Mouse (Mus musculus): Measurements from ENCODE around the gene Sec11a.
"Not testable (repeated sequence)": the region's sequence is repeated elsewhere in the genome, so short reads cannot be mapped to it uniquely, and the experiment has no call there.

The Sec11a gene

DNA sequence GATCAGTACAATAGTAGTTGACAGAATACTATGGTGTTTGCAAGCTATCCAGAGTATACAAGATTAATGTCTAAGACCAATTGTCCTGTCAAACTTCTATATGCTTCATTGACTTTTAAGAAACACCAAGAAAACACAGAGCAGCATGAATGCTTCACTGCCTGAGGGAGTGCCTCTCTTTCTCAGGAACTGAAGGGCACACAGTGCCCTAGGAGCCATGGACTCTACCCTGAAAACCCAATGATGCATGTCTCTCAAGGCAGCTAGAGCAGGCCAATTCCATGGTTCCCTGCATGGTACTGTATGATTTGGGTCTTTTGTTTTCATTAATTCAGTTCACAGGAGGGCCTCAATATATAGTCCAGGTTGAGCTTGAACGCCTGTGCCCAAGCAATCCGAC, 6.7 kb upstream of the Sec11a start:
- no peak for DNase-seq

DNA sequence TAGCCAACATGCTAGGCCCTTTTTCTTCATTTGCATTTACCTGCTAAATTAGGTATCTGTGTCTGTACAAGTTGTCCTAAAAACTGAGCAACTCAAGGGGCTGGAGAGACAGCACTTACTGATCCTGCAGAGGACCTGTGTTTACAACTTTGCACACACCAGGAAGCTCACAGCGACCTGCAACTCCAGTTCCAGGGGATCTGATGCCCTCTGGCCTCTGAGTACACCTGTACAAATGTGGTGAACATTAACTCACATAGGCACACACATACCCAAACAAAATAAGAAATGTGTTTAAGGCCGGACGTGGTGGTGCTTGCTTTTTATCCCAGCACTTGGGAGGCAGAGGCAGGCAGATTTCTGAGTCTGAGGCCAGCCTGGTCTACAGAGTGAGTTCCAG, 4.6 kb upstream of the Sec11a start:
- no peak for DNase-seq

DNA sequence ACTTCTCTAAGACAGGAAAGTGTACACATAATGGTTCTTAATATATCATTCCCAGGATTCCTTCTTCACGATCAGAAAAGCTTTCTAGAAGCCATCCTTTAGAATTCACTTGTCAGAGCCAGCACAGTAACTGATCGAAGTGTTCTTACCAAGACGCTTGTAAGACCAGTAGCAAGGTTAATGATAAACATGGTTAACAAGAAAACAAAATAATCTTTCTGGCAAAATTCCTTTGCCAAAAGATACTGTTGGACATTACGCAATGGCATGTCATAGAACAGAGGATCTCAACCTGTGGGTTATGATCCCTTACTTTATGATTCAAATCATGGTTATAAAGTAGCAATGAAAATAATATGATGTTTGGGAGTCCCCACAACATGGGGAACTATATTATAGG, 3.9 kb upstream of the Sec11a start:
- no peak for DNase-seq

DNA sequence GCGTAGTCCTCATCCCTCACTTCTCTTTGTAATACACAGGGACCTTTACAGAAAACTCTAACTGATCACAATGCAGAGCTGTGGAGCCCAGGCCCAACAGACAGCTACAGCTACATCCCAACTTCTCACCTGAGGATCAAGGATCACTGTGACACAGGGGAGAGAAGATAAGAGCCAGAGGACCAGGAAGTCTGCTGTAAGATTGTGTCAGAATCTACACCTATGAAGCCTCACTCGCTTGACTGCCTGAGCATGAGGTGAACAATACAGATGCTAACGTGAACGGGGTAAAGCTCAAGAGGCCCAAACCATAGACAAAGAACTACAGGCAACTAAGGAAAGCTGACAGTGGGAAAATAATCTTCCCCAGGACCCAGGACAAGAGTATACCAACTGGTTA, 7.8 kb downstream of the Sec11a start:
- DNase-seq = no peak

DNA sequence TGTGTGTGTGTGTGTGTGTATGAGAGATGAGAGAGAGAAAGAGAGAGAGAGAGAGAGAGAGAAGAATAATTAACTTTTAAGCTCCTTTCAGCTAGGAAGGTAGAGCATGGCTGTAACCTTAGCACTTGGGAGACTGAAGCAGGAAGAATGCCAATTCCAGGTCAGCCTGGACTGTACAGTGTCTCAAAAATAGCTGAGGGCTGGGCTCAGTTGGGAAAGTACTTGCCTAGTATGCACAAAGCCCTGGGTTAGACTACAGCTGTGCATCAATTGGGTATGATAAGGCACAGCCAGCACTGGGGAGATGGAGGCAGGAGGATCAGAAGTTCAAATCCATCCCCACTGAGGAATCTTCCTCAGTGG, 10.3 kb downstream of the Sec11a start:
- DNase-seq = not testable (repeated sequence)

DNA sequence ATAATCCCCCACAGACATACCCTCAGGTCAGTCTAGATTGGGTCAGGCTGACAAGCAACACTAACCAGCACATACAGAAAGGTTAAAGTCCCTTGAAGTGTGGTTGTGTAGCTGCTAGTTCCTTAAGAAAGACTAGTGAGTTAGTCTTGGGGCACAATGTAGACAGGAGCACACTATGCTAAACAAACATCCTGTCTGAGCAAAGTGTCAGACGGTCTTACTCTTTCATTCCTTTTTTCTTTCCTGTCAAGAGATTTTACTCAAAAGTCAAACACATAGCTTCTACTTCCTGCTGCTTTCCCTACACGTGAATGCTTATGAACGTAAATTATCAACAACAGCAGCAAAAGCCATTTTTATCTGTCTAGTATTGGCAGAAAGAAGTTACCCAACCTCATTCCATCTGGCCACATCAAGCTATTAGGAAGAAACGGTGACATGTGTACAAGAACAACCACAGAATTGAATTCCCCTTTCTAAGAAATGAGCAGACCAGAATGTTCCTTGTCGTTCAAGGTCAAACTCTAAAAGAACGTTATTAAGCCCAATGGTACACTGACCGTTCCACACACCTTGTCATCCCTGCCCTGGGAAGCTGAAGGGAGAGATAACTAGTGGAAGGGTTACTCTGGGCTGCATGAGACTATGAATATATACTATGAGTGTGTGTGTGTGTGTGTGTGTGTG, 10.8 kb downstream of the Sec11a start:
- DNase-seq = not testable (repeated sequence)

DNA sequence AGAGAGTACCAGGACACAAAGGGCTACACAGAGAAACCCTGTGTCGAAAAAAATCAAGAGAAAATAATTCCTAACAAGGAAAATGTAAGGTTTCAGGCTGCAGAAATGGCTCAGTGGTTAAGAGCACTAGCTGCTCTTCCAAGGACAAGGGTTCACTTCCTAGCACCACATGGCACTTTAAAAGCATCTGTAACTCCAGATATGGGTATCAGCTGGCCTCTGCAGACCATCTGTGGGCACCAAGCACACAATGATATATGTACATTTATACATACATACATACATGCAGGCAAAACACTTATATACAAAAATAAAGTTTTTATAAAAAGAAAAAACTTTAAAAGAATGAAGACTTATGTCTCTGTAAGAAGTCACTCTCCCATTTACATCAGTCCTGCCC, 11.7 kb downstream of the Sec11a start:
- DNase-seq = no peak

DNA sequence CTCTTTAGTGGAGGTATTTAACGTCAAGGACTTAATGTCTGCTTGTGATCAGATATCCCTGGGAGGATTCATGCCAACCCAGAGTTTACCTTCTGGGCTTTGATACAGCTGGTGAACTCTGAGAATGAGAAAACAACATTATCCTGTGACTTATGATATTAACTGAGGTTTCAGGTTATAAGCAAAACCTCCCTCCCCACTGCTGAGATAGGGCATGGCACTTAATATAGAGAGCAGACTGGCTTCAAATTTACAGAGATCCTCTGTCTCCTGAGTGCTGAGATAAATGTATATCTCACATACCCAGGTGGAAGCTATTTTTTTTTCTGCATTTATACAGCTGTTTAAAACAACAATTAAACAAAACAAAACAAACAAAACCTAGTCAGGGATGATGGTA, 14.8 kb downstream of the Sec11a start:
- DNase-seq = no peak

DNA sequence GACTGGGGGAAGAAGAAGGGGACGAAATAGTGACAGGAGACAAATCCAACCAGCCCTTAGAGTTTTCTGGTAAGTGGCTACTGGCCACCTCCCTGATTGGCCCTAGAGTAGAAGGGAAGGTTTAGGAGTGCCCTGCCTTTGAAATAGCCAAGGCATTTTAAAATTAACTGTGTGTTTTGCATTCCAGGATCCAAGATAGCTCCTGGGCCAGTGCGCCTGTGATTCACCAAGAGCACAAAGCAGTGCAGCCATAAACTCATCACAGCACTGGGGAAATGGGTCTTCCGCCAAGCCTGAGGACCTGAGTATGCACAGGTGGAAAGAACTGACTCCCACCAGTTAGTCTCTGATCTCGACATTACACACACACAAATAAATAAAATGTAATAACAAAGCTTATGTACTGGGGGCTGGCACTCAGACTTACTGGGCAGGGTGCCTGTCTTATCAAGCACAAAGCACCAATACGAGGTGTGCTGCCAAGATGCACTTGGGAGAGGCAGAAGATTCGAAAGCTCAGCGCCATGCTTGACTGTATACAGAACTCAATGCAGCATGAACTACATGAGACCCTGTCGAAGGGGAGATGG, 15.9 kb downstream of the Sec11a start:
- no peak for DNase-seq

DNA sequence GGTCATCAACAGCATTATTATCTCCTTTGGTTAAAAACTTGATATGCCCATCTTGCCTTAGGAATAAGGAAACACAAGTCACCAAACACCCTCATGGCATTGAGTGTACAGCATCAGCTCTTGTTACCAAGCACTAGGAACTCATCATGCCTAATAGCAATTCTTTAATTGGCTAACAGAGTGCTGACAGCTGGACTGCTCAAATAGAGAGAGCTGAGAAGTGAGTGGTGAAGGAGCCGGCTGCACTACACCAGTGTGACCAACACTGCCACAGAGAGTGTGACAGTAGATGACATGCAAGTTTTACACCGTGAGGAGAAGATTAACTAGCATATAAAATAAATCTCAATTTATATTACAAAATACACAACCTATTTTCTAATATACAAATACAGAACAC, 24.4 kb downstream of the Sec11a start:
- no peak for DNase-seq

DNA sequence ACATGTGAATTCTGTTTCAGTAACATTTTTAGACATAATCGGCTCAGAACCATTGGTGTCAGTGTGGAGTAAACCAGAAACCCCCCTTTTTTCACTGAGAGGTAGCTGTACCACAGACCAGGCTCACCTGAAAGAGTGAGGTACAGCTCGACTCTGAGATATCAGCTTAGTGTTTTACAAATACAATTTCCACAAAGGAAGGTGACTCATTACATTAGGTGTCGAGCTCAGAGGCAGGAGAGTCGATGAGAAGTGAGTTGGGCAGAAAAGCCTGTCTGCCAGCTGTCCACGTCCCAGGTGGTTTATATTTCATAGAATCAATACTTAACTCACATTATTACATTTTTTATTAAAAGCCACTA, 28.0 kb downstream of the Sec11a start:
- no peak for DNase-seq

DNA sequence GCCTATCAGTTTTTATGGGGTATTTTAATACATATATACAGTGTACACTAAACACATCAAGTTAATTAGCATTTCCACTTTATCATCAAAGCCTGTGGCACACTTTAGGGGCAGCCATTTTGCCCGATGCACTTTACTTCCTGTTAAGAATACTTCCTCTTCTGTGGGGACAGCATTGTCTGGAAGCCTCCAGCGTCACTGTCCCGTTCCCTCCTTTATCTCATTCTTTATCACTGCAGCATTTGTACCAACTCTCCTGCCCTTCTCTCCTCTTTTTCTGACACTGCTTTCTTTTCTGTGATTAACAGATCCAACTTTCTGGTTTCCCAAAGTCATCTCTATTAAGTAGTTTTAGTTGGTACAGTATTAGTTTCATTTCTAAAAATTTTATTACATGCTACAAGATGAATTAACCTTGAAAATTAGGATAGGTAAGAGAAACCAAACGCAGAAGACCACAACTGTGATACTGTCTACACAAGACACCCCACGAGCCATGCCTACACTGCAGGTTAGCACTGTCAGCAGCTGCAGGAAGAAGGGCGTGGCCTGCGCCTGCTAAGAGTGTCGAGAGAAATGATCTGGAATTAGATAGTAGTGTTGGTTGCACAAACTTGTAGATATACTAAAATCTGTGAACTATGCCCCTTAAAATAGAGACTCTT, 28.5 kb downstream of the Sec11a start:
- DNase-seq = no peak

DNA sequence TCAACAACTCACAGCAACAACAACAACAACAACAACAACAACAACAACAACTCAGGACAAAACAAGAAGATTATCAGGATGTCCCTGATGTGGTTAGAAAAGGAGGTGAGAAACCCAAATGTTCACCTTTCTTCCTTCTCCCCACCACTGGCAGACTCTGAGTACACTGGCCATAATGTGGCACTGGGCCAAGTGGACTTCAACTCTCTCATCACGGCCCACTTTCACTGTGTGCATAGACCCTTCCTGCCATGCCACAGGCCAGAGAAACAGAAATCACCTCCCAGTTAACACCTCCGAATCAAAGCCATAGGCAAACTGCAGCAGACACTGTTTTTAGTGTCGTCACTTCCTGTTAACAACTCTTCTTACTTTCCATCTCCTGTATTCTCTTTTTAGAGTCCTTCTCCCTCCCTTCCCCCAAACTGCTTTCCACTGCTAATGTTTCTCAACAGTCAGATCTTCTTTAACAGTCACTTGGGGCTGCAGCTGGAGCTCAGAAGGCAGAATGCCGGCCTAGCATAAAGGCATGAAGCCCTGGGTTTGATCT, 29.6 kb downstream of the Sec11a start:
- DNase-seq = no peak

DNA sequence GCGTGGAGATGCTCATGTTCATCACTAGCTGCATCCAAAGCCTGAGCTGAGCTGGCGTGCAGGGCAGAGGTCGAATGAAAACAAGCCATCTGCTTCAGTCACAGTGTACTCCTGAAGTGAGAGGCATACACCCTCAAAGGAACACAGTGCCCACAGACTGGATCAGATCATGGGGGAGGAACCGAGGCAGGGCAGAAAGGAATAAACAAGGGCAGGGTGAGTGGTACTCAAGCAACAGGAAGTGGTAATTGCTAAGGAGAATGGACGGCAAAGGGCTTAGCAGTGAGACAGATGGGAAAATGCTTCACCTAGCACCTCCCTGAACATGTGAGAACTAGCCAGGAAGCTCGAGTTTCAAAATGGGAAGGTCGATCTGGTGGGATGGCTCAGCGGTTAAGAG, 35.1 kb downstream of the Sec11a start:
- no peak for DNase-seq

DNA sequence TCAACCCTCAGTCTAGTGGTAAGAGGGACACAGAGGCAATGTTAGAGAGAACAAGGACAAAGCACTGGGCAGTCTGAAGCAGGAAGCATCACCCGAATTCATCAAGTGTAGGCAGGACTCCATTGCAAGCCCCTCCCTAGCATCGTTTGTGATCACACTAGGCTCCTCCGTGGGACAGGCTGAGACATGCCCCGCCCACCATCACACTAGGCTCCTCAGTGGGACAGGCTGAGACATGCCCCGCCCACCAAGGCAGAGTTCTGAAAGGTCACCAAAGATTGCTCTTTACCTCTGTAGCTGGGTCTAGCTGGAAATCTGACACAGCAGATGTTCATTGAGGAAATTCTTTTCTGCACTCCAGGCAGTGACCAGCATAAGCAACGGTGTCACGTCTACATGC, 36.5 kb downstream of the Sec11a start:
- no peak for DNase-seq

DNA sequence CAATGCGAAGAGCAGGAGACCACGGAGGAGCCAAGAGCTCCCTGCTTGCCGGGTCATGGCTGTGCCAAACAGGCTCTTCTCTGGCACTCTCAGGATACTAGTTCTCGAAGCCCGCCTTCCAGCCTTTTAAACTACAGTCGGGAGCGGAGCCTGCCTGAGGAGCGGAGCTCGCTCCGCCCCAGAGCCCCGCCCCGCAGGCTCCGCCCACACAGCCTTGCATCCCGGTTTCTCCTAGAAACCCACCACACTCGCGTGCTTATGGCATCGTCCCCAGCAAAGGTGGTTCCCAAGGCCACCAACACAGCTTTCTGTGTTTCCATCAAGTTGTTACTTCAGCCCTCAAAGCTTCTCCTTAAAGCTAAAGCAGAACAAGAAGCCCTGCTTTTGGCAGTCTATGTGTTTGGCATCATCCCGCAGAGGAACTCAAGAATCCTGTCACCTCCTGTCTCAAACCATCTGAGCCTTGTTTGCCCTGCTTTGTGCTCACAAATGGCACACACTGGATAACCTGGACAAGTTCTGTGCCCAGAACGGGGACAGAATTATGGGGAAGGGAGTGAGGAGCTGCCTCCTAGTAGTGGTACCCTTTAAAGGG, 42.6 kb downstream of the Sec11a start, which contains the start of gene Nmb:
Gene Nmb, minus strand, starts transcription at position 156 of the 595 bp plus-strand sequence.
- DNase-seq = peak; percentile 54

DNA sequence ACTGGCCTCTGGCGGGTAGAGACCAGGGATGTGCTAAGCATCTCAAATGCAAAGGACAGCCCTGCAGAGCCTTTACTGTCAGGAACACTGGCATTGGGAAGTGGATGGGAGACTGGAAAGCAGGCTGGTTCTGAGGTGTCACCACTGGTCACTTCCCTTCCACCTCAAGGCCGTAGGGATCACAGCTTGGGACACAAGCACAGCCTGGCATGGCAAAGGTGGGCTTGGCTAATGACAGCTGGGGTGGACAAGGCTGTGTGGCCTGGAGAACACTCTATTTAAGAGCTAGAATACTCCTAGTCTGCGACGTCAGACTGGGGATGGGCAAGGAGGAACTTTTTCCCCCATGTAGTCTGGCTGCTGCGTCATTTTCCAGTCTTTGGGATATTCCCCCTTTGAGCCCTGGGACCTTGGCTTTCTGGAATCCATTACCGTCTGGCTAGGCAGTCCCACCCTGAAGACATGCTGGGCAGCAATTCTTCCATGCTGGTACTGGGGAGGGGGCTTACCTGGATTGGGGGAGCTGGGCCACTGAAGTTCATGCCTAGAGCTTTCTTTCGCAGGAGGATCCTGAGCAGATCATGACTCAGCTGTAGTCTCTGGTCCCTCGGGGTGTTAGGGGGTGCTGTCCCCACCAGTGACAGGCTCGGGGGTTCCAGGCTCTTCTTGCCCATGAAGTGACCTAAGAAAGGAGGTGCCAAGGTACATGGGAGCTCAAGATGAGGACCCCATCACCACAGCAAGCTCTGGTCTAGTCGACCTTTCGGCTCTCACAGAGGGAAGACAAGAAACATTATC, 43.8 kb downstream of the Sec11a start:
- DNase-seq = no peak

DNA sequence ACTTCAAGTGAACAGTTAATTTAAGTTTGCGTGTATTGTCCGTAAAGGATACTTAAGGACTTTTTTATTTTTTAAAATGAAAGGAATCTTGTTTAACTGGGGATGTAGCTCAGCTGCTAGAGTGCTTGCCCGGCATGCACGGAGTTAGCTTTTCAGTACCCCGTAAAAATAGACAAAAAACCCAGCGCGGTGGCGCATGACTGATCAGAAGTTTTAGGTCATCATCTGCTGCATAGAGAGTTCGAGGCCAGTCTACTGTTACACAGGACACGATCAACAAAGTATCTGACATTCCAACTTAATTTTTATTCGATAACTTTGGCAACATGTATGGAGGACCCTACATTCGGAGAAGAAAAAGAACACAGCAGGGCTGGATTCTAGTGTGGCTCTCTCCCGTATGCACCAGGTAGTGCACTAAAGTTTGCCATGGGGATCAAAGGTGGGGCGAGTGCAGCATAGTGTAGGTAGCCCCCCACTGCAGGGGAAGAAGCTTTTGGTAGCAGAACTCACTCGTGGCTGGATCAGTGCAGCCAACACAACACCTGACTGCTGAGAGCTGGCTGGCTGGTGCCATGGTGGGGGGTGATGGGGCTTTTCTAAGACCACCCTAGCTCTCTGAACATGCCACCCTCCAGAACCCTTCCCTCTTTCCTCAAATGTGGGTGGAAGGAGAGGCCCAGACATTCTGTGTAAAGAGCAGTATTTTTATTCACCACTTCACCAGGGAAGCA, 45.9 kb downstream of the Sec11a start:
- DNase-seq = no peak

DNA sequence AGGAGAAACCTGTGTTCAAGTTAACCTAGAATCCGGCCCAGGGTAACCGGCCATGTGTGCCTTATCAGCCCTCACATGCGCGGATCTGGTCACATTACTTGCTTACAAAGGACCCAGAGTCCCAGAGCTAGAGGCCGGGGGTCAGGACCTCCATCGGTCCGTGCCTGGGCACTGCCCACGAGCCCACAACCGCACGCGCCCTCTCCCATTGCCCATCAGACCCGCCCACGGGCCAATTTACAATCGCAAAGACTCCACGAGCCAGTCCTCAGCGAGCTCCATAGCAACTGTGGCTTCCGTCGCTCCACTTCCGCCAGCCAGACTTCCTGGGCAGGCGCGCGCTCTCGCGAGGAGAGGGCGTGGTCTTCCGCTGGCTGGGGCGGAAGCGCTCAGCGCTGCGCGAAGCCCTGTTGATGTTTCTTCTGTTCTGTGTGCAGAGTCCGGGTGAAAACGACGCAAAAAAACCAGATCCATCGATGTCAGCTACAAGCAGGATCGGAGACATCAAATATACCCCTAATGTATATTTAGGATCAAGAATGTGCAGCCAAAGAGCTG, 46.6 kb downstream of the Sec11a start, which contains the start of gene Wdr73:
Gene Wdr73, minus strand, starts transcription at position 326 of the 558 bp plus-strand sequence.
- DNase-seq = peak; percentile 80

DNA sequence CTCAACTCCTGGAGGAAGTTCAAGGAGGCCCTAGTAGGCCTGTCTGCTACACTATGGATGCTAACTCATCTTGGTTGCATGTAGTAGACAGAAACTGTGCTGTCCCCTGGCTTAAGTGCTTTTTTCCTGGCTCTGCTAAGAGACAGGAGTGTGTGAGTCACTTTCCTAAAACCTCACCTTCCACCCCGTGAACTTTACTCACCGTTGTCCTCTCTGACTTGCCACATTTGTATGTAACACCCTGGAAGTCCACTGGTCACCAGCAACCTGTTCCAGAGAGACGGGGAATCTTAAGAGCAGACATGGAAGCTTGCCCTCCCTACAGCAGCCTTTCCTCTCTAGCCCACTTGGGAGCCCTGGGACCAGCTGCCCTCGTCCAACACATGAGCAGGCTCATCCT, 49.9 kb downstream of the Sec11a start:
- no peak for DNase-seq

DNA sequence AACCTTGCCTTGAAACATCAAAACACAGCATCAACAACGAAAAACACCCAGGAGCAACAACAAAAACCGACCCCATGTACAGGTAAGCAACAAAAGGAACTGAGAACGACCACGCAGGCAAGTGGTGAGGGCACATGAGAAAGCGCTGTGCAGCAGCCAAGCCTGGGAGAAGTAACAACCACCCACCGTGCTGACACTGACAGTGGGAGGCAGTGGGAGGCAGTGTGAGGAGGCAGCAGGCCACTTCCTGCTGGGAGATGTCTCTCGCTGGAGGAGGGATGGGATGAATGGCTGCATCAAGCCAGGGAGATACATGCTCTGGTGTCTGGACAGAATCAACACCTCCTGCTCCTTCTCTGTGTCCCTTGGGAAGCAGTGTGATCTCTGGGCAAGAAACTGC, 50.4 kb downstream of the Sec11a start:
- no peak for DNase-seq
